Mouse (Mus musculus): ENCODE data around the gene Ube2l3. TPM values are rescaled to one million over a fixed set of nuclear protein-coding genes. Genes with fewer than 3 reads are reported as not detected.

The Ube2l3 gene
- polyA plus RNA-seq, 1 experiment from 2014 or later: 339 TPM

- no peaks in the 10 kb centered on the region for H3K27me3 ChIP-seq (ENCODE audit: control insufficient read depth, insufficient read depth, low read depth, low read length)
- WGBS: 33% methylated on average over 8 of the region's 8 CpGs
- no peak overlapping the region for H3K4me2 ChIP-seq (ENCODE audit: low read depth, low read length)
- no peaks in the 10 kb centered on the region for H3K36me3 ChIP-seq (ENCODE audit: control insufficient read depth, insufficient read depth, low read length)
- no peak overlapping the region for H3K4me3 ChIP-seq (ENCODE audit: low read length)
- no peak overlapping the region for H3K27ac ChIP-seq (ENCODE audit: low read length)
- ATAC-seq (ENCODE audit: low read depth): no peak
- H3K4me1 ChIP-seq (replicated peaks; ENCODE audit: control insufficient read depth, insufficient read depth, low read length): no peaks in the 10 kb centered on the region
- H3K9ac ChIP-seq (ENCODE audit: low read length): no peak overlapping the region
- H3K9me3 ChIP-seq (ENCODE audit: control insufficient read depth, low read length): 0 out of 2 replicates have a peak, but pooled peaks cover 2% of the 10 kb centered on the region
These were observed 14.6 kb upstream of the Ube2l3 start for GRCm38 (mm10) chr16:17216934-17217633.

- peak; percentile 77 for ATAC-seq (ENCODE audit: low read depth)
- H3K4me2 ChIP-seq (ENCODE audit: low read depth, low read length): peak overlapping the region; percentile 100
- 0 out of 2 replicates have a peak, but pooled peaks cover 2% of the 10 kb centered on the region for H3K9me3 ChIP-seq (ENCODE audit: control insufficient read depth, low read length)
- H3K4me1 ChIP-seq (replicated peaks; ENCODE audit: control insufficient read depth, insufficient read depth, low read length): peaks cover 16% of the 10 kb centered on the region
- WGBS: 8% methylated on average over 48 of the region's 48 CpGs
- peak overlapping the region; percentile 69 for H3K4me3 ChIP-seq (ENCODE audit: low read length)
- no peak overlapping the region for H3K27ac ChIP-seq (ENCODE audit: low read length)
- no peaks in the 10 kb centered on the region for H3K36me3 ChIP-seq (ENCODE audit: control insufficient read depth, insufficient read depth, low read length)
- H3K27me3 ChIP-seq (ENCODE audit: control insufficient read depth, insufficient read depth, low read depth, low read length): peaks cover 29% of the 10 kb centered on the region
- H3K9ac ChIP-seq (ENCODE audit: low read length): peak overlapping the region; percentile 67
These were observed 7.8 kb upstream of the Ube2l3 start for GRCm38 (mm10) chr16:17209981-17210838.

- Histone ChIP-seq H3K36me3 (ENCODE audit: control insufficient read depth, insufficient read depth, low read length) (no peaks in the 10 kb centered on the region), H3K4me1 (replicated peaks; ENCODE audit: control insufficient read depth, insufficient read depth, low read length) (peaks cover 16% of the 10 kb centered on the region), H3K4me3 (ENCODE audit: low read length) (peak overlapping the region; percentile 69), H3K4me2 (ENCODE audit: low read depth, low read length) (peak overlapping the region; percentile 100), H3K9me3 (ENCODE audit: control insufficient read depth, low read length) (0 out of 2 replicates have a peak, but pooled peaks cover 2% of the 10 kb centered on the region), H3K9ac (ENCODE audit: low read length) (peak overlapping the region; percentile 67), H3K27me3 (ENCODE audit: control insufficient read depth, insufficient read depth, low read depth, low read length) (peaks cover 29% of the 10 kb centered on the region), H3K27ac (ENCODE audit: low read length) (no peak overlapping the region)
- ATAC-seq (ENCODE audit: low read depth): peak; percentile 16; the same call in 1 of the 2 replicates
- 2% methylated on average over 37 of the region's 37 CpGs for WGBS
These were observed 7.0 kb upstream of the Ube2l3 start for GRCm38 (mm10) chr16:17209404-17209960.

GRCm38 (mm10) chr16:17208389-17209361, 6.2 kb upstream of the Ube2l3 start, which contains the start of gene Rimbp3:
Rimbp3 (plus strand) TSS chr16:17208603.
- H3K4me3 ChIP-seq (ENCODE audit: low read length): peak within 1 kb of the TSS; percentile 69
- peaks cover 16% of the 10 kb centered on the region for H3K4me1 ChIP-seq (replicated peaks; ENCODE audit: control insufficient read depth, insufficient read depth, low read length)
- 0 out of 2 replicates have a peak, but pooled peaks cover 2% of the 10 kb centered on the region for H3K9me3 ChIP-seq (ENCODE audit: control insufficient read depth, low read length)
- H3K9ac ChIP-seq (ENCODE audit: low read length): peak within 1 kb of the TSS; percentile 67
- under 1% methylated on average over 84 of the region's 85 CpGs for WGBS
- H3K4me2 ChIP-seq (ENCODE audit: low read depth, low read length): peak within 1 kb of the TSS; percentile 100
- H3K36me3 ChIP-seq (ENCODE audit: control insufficient read depth, insufficient read depth, low read length): no peaks in the 10 kb centered on the region
- peaks cover 29% of the 10 kb centered on the region for H3K27me3 ChIP-seq (ENCODE audit: control insufficient read depth, insufficient read depth, low read depth, low read length)
- peak; percentile 81 for ATAC-seq (ENCODE audit: low read depth)
- H3K27ac ChIP-seq (ENCODE audit: low read length): 0 out of 2 replicates have a peak within 1 kb of the TSS, but pooled peaks have one; percentile 10

- no peak for ATAC-seq (ENCODE audit: low read depth)
- Histone ChIP-seq H3K4me2 (ENCODE audit: low read depth, low read length) (no peak overlapping the region), H3K27me3 (ENCODE audit: control insufficient read depth, insufficient read depth, low read depth, low read length) (peaks cover 17% of the 10 kb centered on the region), H3K4me3 (ENCODE audit: low read length) (no peak overlapping the region), H3K27ac (ENCODE audit: low read length) (no peak overlapping the region), H3K4me1 (replicated peaks; ENCODE audit: control insufficient read depth, insufficient read depth, low read length) (peaks cover 18% of the 10 kb centered on the region), H3K9ac (ENCODE audit: low read length) (no peak overlapping the region), H3K9me3 (ENCODE audit: control insufficient read depth, low read length) (no peaks in the 10 kb centered on the region), H3K36me3 (ENCODE audit: control insufficient read depth, insufficient read depth, low read length) (no peaks in the 10 kb centered on the region)
- WGBS: 4% methylated on average over 6 of the region's 6 CpGs
These were observed 2.5 kb upstream of the Ube2l3 start for GRCm38 (mm10) chr16:17204990-17205389.

GRCm38 (mm10) chr16:17201977-17202376, 472 bp downstream of the Ube2l3 start:
- 0 out of 2 replicates have a peak overlapping the region, but pooled peaks have one; percentile 31 for H3K27ac ChIP-seq (ENCODE audit: low read length)
- no peaks in the 10 kb centered on the region for H3K9me3 ChIP-seq (ENCODE audit: control insufficient read depth, low read length)
- H3K9ac ChIP-seq (ENCODE audit: low read length): no peak overlapping the region
- WGBS: 46% methylated on average over 2 of the region's 2 CpGs
- no peak overlapping the region for H3K4me3 ChIP-seq (ENCODE audit: low read length)
- no peak overlapping the region for H3K4me2 ChIP-seq (ENCODE audit: low read depth, low read length)
- peaks cover 5% of the 10 kb centered on the region for H3K27me3 ChIP-seq (ENCODE audit: control insufficient read depth, insufficient read depth, low read depth, low read length)
- H3K4me1 ChIP-seq (replicated peaks; ENCODE audit: control insufficient read depth, insufficient read depth, low read length): peaks cover 11% of the 10 kb centered on the region
- H3K36me3 ChIP-seq (ENCODE audit: control insufficient read depth, insufficient read depth, low read length): no peaks in the 10 kb centered on the region
- ATAC-seq (ENCODE audit: low read depth): peak; percentile 62

GRCm38 (mm10) chr16:17200953-17201707, 1.3 kb downstream of the Ube2l3 start:
- Histone ChIP-seq H3K27me3 (ENCODE audit: control insufficient read depth, insufficient read depth, low read depth, low read length) (no peaks in the 10 kb centered on the region; the same call in 1 of the 2 replicates), H3K9me3 (ENCODE audit: control insufficient read depth, low read length) (no peaks in the 10 kb centered on the region), H3K4me3 (ENCODE audit: low read length) (peak overlapping the region; percentile 99), H3K36me3 (ENCODE audit: control insufficient read depth, insufficient read depth, low read length) (no peaks in the 10 kb centered on the region), H3K4me2 (ENCODE audit: low read depth, low read length) (peak overlapping the region; percentile 84), H3K27ac (ENCODE audit: low read length) (peak overlapping the region; percentile 76), H3K9ac (ENCODE audit: low read length) (peak overlapping the region; percentile 100), H3K4me1 (replicated peaks; ENCODE audit: control insufficient read depth, insufficient read depth, low read length) (peaks cover 11% of the 10 kb centered on the region)
- ATAC-seq (ENCODE audit: low read depth): peak; percentile 92
- WGBS: under 1% methylated on average over 68 of the region's 72 CpGs
